Mouse (Mus musculus) neural tube, embryonic 14.5 days (tissue): ENCODE data around the gene March4. TPM values are rescaled to one million over a fixed set of nuclear protein-coding genes. Genes with fewer than 3 reads are reported as not detected.
A peak's percentile ranks its signal among the peaks of the same experiment; 100 is the strongest.

ENCODE experiments used
- ATAC-seq: fragments of 200-750 bp; cut with Nextera tagmentation; 2 replicates; pipeline ENCODE4 v1.8.0; 2017; ENCODE audit warnings: low read depth, mild to moderate bottlenecking, moderate TSS enrichment, moderate library complexity
- H3K27ac ChIP-seq: fragments of 300-500 bp; sonication (generic); 2 replicates; pipeline ENCODE4 v1.5.1; 2014; ENCODE audit warnings: low read depth, mild to moderate bottlenecking, control low read depth, low read length, moderate library complexity, mixed read lengths
- H3K27me3 ChIP-seq: fragments of 300-500 bp; sonication (generic); 2 replicates; pipeline ENCODE4 v1.6.1; 2014; ENCODE audit warnings: low read length; ENCODE audit not compliant: control insufficient read depth, insufficient read depth
- H3K36me3 ChIP-seq: fragments of 300-500 bp; sonication (generic); 2 replicates; pipeline ENCODE4 v1.6.1; 2014; ENCODE audit warnings: low read length, mixed read lengths; ENCODE audit not compliant: control insufficient read depth, insufficient read depth
- H3K4me1 ChIP-seq: fragments of 300-500 bp; sonication (generic); 2 replicates; pipeline ENCODE4 v1.6.1; 2014; ENCODE audit warnings: low read length; ENCODE audit not compliant: control insufficient read depth, insufficient read depth
- H3K4me2 ChIP-seq: fragments of 300-500 bp; sonication (generic); 2 replicates; pipeline ENCODE4 v1.6.1; 2014; ENCODE audit warnings: mild to moderate bottlenecking, low read depth, low read length, control low read depth
- H3K4me3 ChIP-seq: fragments of 300-500 bp; sonication (generic); 2 replicates; pipeline ENCODE4 v1.5.1; 2014; ENCODE audit warnings: low read depth, low read length, control low read depth, mixed read lengths
- H3K9ac ChIP-seq: fragments of 300-500 bp; sonication (generic); replicated peaks from 2 replicates; pipeline ENCODE4 v1.6.1; 2014; ENCODE audit warnings: low read depth, mild to moderate bottlenecking, control low read depth, low read length, mixed read lengths
- H3K9me3 ChIP-seq: fragments of 300-500 bp; sonication (generic); 2 replicates; pipeline ENCODE4 v1.6.1; 2016; ENCODE audit warnings: low read length; ENCODE audit not compliant: control insufficient read depth
- WGBS: fragments of 180-500 bp; shearing (Covaris S2); extraction: QIAGEN DNeasy Blood & Tissue Kit; methylation state at CpG from one replicate; pipeline ENCODE4 v1.1.7; 2014; 5-methylcytosine and 5-hydroxymethylcytosine counted together
- polyA plus RNA-seq: library from polyadenylated mRNA; unstranded; fragments of >200 nt; fragmentation: Nextera tagmentation; extraction: Ambion mirVana; gene quantifications from 2 replicates; pipeline ENCODE4 v1.2.1, GENCODE M21; 2014

March4 gene
- polyA plus RNA-seq, 1 experiment from 2014 or later = 11.2 TPM

DNA sequence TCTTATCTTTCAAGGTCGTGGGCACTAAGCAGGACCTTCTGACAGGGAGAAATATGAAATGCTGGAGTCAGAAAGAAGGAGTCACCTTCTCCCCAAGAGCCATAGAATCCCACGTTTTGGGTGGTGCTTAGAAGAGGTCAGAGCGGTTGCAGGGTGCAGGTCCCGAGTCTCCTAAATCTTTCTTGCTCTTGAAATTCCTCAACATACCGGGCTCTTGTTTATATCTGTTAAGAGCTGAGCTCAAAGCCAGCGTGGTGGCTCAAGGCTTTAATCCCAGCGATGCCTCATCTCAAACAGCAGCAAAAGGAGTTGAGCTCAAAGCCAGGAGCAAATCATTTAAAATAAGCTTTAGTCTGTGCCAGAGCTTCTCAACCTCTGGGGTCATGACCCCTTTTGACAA is 37.9 kb upstream of the March4 start:
- H3K36me3 ChIP-seq = no peaks in the 10 kb centered on the region
- H3K9me3 ChIP-seq = no peaks in the 10 kb centered on the region
- no peak overlapping the region for H3K9ac ChIP-seq
- peaks cover 16% of the 10 kb centered on the region for H3K4me1 ChIP-seq
- H3K4me3 ChIP-seq = no peak overlapping the region
- ATAC-seq = no peak
- no peak overlapping the region for H3K4me2 ChIP-seq
- H3K27me3 ChIP-seq = no peaks in the 10 kb centered on the region
- H3K27ac ChIP-seq = no peak overlapping the region
- WGBS = 71% methylated on average over 7 of the region's 7 CpGs

- Histone ChIP-seq H3K9ac (no peak overlapping the region), H3K9me3 (no peaks in the 10 kb centered on the region), H3K4me3 (no peak overlapping the region), H3K36me3 (no peaks in the 10 kb centered on the region), H3K27ac (no peak overlapping the region), H3K4me1 (peaks cover 16% of the 10 kb centered on the region), H3K27me3 (no peaks in the 10 kb centered on the region), H3K4me2 (no peak overlapping the region)
- 49% methylated on average over 7 of the region's 7 CpGs for WGBS
- ATAC-seq = no peak
Observed at GRCm38 (mm10) chr1:72574047-72574446, 37.3 kb upstream of the March4 start.

DNA sequence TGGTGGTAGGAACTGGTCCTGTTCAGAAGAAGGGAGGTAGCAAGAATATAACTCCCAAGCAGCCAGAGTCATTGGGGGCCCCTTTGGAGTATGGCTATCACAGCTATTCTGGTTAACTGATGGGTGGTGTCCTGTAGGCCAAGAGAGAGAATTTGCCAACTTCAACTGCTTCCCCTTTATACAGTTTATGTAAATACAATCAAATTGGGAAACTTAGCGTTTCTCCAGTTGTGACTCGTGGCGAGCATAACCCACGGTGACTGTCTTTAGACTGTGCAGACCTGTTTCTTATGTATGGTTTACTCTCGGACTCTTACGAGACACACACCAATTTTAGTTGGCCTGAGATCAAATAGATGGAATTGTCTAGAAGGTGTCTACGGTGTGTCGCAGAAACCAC is 32.0 kb upstream of the March4 start:
- WGBS = 95% methylated on average over 8 of the region's 8 CpGs
- H3K4me2 ChIP-seq = no peak overlapping the region
- no peaks in the 10 kb centered on the region for H3K27me3 ChIP-seq
- no peaks in the 10 kb centered on the region for H3K36me3 ChIP-seq
- no peak for ATAC-seq
- no peaks in the 10 kb centered on the region for H3K9me3 ChIP-seq
- H3K4me3 ChIP-seq = no peak overlapping the region
- H3K4me1 ChIP-seq = no peaks in the 10 kb centered on the region
- no peak overlapping the region for H3K9ac ChIP-seq
- H3K27ac ChIP-seq = no peak overlapping the region

DNA sequence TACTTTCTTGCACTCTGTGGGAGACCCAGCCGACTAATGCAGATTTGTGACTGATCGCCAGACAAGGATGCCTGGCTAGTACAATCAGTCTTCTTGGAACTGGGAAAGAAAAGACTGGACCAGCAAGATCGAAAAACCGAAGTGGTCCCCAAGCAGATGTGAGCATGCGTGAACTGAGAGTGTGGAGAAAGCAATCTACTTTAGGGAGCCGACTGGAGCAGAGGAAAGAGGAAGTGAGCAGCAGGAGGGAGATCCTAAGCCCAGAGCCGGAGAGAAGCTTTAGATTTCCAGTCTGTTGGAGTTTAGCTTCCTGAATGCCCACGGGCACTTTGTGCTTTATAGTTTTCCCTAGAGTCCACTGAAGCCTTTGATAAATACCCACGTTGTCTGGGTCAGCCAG is 30.3 kb upstream of the March4 start:
- Histone ChIP-seq H3K36me3 (no peaks in the 10 kb centered on the region), H3K4me2 (peak overlapping the region; percentile 6; the same call in 1 of the 2 replicates), H3K27me3 (no peaks in the 10 kb centered on the region), H3K4me3 (0 out of 2 replicates have a peak overlapping the region, but pooled peaks have one; percentile 8), H3K9ac (no peak overlapping the region), H3K4me1 (no peaks in the 10 kb centered on the region), H3K9me3 (no peaks in the 10 kb centered on the region), H3K27ac (no peak overlapping the region)
- ATAC-seq = no peak
- 29% methylated on average over 9 of the region's 9 CpGs for WGBS

DNA sequence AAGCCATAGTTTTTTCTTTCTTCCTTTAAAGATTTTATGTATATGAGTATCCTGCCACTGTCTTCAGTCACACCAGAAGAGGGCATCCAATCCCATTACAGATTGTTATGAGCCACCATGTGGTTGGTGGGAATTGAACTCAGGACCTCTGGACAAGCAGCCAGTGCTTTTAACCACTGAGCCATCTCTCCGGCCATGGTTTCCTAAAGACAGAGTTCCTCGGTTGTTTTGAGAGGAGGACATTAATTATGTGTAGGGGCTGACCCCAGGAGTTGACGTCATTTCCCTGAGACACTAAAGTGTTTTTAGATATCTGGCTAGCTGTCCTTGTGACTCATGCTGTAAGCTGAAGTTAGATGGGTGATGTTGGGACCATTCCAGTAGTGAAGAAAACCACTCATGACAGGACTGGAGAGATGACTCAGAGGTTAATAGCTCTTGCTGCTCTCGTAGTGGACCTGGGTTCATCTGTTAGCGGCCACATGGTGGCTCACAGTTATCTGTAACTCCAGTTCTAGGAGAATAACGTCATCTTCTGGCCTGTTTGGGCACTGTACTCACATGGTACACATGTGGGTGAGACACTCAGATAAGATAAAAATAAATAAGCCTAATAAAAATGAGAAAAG is 27.7 kb upstream of the March4 start:
- no peak overlapping the region for H3K4me2 ChIP-seq
- no peak for ATAC-seq
- H3K27ac ChIP-seq = no peak overlapping the region
- H3K4me1 ChIP-seq = no peaks in the 10 kb centered on the region
- no peaks in the 10 kb centered on the region for H3K36me3 ChIP-seq
- H3K9ac ChIP-seq = no peak overlapping the region
- no peaks in the 10 kb centered on the region for H3K9me3 ChIP-seq
- no peaks in the 10 kb centered on the region for H3K27me3 ChIP-seq
- H3K4me3 ChIP-seq = no peak overlapping the region
- WGBS = 79% methylated on average over 6 of the region's 6 CpGs

DNA sequence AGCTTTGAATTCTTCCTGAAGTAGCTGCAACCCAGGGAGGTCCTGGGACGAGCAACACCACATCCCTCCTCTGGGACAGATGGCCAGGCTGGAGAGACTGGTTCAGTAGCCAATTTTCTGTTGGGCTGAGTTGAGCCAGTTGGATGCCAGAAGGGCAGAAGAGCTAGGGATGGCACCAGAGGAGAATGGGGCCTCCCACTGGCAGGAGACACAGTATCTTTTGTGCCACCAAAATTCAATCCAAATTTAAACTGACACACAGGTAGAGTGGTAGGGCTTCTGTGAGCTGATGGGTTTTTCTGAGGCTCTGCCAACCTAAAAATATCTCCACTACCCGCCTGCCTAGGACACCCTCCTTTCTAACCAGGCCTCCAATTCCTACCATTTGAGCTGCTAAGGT is 21.9 kb upstream of the March4 start:
- ATAC-seq = no peak
- no peak overlapping the region for H3K27ac ChIP-seq
- H3K4me3 ChIP-seq = no peak overlapping the region
- no peaks in the 10 kb centered on the region for H3K9me3 ChIP-seq
- no peak overlapping the region for H3K4me2 ChIP-seq
- 59% methylated on average over 2 of the region's 2 CpGs for WGBS
- H3K4me1 ChIP-seq = no peaks in the 10 kb centered on the region
- H3K27me3 ChIP-seq = no peaks in the 10 kb centered on the region
- H3K36me3 ChIP-seq = no peaks in the 10 kb centered on the region
- H3K9ac ChIP-seq = no peak overlapping the region

- ATAC-seq = no peak
- Histone ChIP-seq H3K9ac (no peak overlapping the region), H3K4me1 (no peaks in the 10 kb centered on the region), H3K9me3 (no peaks in the 10 kb centered on the region), H3K4me2 (no peak overlapping the region), H3K27me3 (no peaks in the 10 kb centered on the region), H3K36me3 (no peaks in the 10 kb centered on the region), H3K4me3 (no peak overlapping the region), H3K27ac (no peak overlapping the region)
- 89% methylated on average over 3 of the region's 3 CpGs for WGBS
Observed at GRCm38 (mm10) chr1:72556471-72556870, 19.7 kb upstream of the March4 start.

- H3K27me3 ChIP-seq = no peaks in the 10 kb centered on the region
- 94% methylated on average over 2 of the region's 2 CpGs for WGBS
- ATAC-seq = no peak
- H3K4me2 ChIP-seq = no peak overlapping the region
- no peaks in the 10 kb centered on the region for H3K4me1 ChIP-seq
- H3K36me3 ChIP-seq = no peaks in the 10 kb centered on the region
- H3K4me3 ChIP-seq = no peak overlapping the region
- H3K9ac ChIP-seq = no peak overlapping the region
- no peak overlapping the region for H3K27ac ChIP-seq
- no peaks in the 10 kb centered on the region for H3K9me3 ChIP-seq
Observed at GRCm38 (mm10) chr1:72550317-72550716, 13.6 kb upstream of the March4 start.

DNA sequence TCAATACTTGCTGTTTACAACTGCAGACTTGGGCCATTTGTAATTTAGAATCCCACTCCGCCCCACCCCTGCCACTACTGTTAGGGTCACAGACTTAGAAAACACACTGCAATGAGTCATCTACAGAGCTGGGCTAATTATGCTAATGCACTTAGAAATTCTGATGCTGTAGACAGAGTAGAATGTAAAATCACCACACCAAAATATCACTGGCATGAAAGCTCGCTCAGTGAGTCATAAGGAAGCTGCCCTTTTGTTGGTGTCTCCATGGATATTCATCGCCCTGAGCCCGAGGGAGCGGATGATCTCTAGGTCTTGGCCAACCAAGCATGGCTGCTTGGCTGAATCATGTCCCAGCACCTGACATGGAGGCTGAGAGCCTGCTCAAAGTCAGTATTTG is 1.5 kb upstream of the March4 start:
- peak overlapping the region; percentile 65; the same call in 1 of the 2 replicates for H3K4me3 ChIP-seq
- 71% methylated on average over 5 of the region's 5 CpGs for WGBS
- no peak overlapping the region for H3K9ac ChIP-seq
- no peak overlapping the region for H3K27ac ChIP-seq
- no peak for ATAC-seq
- H3K27me3 ChIP-seq = no peaks in the 10 kb centered on the region
- no peaks in the 10 kb centered on the region for H3K36me3 ChIP-seq
- no peaks in the 10 kb centered on the region for H3K9me3 ChIP-seq
- H3K4me1 ChIP-seq = peaks cover 3% of the 10 kb centered on the region; the same call in 1 of the 2 replicates
- H3K4me2 ChIP-seq = peak overlapping the region; percentile 76; the same call in 1 of the 2 replicates
